Mouse (Mus musculus): ENCODE results near the gene Clasp1.

Gene Clasp1

DNA sequence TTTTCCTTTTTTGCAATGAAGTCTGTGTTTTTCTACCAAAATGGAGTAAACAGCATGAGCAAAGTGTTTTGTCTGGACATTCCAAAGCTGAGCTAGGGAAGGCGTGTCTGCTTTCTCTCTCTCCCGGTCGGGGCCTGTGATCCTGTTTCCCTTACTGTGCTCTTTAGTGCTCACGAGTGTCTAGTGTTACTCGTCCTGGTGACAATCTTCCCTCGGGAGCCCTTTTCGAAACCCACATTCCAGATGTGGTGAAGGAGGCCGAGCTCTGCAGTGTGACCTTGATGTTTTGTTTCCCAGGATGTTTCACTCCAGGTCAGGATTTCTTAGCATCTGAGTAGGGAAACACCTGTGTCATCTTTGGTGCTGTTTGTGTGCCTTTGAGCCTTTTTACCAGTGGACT lies 13.7 kb downstream of the Clasp1 start:
- in situ Hi-C loops (cut with MboI; ENCODE audit: low sequenced_read_pairs), result no loop called here

GRCm38 (mm10) chr1:118402966-118403365 lies 14.1 kb downstream of the Clasp1 start:
- in situ Hi-C loops (cut with MboI; ENCODE audit: low sequenced_read_pairs), result no loop called here

DNA sequence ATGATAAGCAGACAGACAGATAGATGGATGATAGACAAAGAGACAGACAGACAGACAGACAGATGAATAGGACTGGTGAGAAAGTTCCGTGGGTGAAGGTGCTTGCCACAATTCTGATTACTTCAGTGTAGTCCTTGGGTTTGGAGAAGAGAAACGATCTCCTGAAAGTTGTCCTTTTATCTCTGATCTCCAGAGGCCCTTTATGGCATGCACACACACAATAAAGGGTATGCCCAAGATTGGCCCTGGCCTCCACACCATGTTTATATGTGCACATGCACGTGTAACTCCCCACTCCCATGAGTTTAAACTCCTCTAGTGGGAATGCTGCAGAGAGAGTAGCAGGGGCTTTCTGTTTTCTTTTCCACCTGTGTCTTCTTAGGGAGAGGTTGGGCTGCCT lies 14.6 kb downstream of the Clasp1 start:
- in situ Hi-C loops (cut with MboI; ENCODE audit: low sequenced_read_pairs), result no loop called here

- in situ Hi-C loops (cut with MboI; ENCODE audit: low sequenced_read_pairs), result no loop called here
Observed at GRCm38 (mm10) chr1:118407586-118408250, 18.9 kb downstream of the Clasp1 start.

DNA sequence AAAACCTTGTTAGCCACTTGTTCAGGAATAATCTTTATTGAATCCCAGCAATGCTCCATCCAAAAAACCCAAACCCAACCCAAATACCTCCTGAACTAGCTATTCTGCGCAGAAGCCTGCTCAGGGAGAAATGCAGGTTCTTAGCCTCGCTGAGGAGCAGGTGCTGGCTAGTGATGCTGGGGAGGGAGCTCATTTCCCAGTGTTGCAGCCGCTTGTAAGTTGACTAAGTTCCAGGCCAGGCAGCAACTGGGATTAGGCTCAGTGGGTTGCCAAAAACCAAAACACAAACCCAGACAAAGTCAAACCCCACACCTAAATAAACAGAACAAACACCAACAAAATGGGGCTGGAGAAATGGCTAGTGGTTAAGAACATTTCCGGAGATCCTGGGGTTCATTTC lies 20.4 kb downstream of the Clasp1 start:
- in situ Hi-C loops (cut with MboI; ENCODE audit: low sequenced_read_pairs), result no loop called here

DNA sequence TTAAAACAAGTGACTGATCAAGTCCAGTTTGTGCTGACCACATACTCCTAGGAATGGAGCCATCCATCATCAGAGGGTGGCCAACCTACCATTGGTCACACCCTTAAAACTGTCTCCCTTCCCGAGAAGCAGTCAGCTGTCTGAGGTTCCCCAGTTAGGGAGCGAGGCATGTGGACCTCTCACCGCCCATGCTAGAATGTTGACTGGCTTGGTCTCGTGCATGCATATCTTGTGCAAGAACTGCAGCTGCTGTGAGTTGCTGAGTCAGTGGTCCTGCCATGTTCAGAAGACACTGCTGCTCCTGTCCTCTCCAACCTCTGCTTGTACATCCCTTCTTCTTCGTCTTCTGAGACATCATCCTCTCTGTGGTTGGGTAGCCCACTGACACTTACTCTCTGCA lies 22.0 kb downstream of the Clasp1 start:
- in situ Hi-C loops (cut with MboI; ENCODE audit: low sequenced_read_pairs), result no loop called here

DNA sequence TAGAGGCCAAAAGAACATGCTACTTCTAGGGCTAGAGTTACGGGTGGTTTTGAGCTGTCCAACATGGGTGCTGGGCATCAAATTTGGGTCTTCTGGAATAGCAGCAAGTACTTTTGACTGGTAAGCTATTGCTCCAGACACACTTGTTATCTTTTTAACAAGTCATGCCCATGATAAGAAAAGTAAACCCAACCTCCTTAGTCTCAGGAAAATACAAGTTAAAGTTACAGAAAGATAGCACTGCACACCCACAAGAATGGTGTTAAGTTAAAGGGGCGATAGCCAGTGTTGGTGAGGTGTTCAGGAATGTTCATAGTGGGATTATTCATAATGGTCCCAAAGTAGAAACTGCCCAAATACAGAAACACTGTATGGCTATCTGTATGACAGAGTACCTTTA lies 24.3 kb downstream of the Clasp1 start:
- in situ Hi-C loops (cut with MboI; ENCODE audit: low sequenced_read_pairs), result no loop called here

GRCm38 (mm10) chr1:118417047-118417730 lies 28.3 kb downstream of the Clasp1 start:
- in situ Hi-C loops (cut with MboI; ENCODE audit: low sequenced_read_pairs), result no loop called here

DNA sequence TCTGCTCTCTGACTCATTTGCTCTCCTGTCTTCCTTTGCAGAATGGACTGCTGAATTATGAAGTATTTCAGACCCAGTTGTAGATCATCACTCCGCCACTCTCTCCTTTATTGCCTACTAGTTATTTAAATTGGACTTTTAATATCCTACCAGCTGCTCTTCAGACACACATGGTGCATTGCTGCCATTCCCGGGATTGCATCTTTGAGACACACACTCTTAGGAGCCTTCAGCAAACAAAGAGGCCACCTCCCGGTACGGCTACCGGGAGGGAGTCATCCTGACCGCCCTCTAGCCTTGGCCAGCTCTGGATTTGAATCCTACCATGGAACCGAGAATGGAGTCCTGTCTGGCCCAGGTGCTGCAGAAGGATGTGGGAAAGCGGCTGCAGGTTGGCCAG lies 30.5 kb downstream of the Clasp1 start:
- in situ Hi-C loops (cut with MboI; ENCODE audit: low sequenced_read_pairs), result no loop called here

DNA sequence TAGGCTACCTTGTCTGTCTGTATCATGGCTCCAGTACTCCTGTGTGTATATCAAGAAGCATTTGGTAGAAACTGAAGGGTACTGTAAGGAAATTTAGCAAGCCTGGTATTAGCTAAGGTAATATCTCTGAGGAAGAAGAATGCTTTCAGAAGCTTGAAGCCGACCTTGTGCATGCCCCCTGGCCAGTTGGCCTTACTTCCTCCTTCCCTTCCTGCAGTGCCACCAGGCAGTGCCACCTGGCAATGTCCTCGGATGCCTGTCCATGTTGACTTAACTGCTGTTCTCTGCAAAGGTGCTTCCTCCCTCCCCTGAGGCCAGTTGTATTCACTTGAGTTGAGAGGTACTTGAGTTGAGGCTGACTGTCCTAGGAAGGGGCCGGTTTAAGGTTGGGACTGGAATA lies 32.3 kb downstream of the Clasp1 start:
- in situ Hi-C loops (cut with MboI; ENCODE audit: low sequenced_read_pairs), result no loop called here

GRCm38 (mm10) chr1:118422812-118423211 lies 34.0 kb downstream of the Clasp1 start:
- in situ Hi-C loops (cut with MboI; ENCODE audit: low sequenced_read_pairs), result no loop called here

DNA sequence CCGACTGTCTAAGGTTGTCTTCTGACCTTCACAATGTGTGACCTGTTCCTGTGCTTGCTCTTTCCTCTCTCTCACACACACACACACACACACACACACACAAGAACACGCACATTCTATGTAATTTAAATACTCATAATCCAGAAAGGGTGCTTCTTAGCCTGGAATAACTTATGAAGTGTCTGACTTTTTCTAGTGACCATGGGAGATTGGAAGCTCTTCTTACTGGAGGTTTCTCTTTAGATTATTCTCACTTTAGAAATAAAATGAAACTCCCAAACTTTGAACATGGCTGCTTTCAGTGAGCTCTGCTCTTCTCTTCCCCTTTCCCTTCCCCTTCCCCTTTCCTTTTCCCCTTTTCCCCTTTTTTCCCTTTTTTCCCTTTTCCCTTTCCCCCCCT lies 37.1 kb downstream of the Clasp1 start:
- in situ Hi-C loops (cut with MboI; ENCODE audit: low sequenced_read_pairs), result no loop called here

- in situ Hi-C loops (cut with MboI; ENCODE audit: low sequenced_read_pairs), result no loop called here
Observed at GRCm38 (mm10) chr1:118428354-118429084, 39.7 kb downstream of the Clasp1 start.

- in situ Hi-C loops (cut with MboI; ENCODE audit: low sequenced_read_pairs), result no loop called here
Observed at GRCm38 (mm10) chr1:118431548-118431947, 42.7 kb downstream of the Clasp1 start.

DNA sequence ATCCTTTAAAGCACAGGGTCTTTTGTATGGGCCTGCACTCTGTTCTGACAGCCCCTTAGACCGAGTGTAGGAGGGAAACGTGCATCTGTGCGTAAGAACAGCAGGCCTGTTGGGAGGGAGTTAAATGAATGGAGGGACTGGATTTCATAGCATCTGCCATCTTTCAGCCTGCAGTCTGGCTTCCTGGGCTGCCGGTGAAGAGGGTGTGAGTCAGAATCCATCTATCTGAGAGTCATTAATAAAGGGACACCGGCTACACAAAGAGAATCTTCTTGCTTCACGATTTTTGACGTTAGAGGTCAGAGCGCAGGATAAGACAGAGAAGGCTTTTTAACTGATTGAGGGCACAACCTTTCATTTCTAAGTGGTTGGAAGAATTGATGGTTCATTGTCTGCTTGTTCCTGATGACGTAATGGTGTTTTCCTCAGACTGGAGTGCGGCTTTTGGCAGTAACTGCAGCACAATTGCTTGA lies 46.2 kb downstream of the Clasp1 start:
- in situ Hi-C loops (cut with MboI; ENCODE audit: low sequenced_read_pairs), result no loop called here

GRCm38 (mm10) chr1:118437856-118438255 lies 49.0 kb downstream of the Clasp1 start:
- in situ Hi-C loops (cut with MboI; ENCODE audit: low sequenced_read_pairs), result no loop called here

- in situ Hi-C loops (cut with MboI; ENCODE audit: low sequenced_read_pairs), result no loop called here
Observed at GRCm38 (mm10) chr1:118438332-118438731, 49.5 kb downstream of the Clasp1 start.

DNA sequence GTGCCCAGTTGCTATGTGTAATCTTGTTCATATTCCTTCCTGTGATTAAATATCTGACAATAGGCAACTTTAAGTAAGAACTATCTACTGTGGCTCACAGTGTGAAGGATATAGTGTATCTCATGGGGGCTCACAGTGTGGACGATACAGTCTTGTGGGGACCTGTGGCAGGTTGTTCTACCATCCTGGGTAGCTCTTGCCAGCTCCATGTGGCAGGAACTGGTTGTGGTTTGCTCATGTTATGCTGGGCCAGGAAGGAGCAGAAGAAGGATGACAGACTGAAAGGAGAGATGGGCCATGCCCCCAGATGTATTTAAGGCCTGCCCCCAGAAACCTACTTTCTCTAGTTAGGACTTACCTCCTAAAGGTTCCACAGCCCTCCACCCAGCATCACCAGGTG lies 51.7 kb downstream of the Clasp1 start:
- in situ Hi-C loops (cut with MboI; ENCODE audit: low sequenced_read_pairs), result no loop called here

DNA sequence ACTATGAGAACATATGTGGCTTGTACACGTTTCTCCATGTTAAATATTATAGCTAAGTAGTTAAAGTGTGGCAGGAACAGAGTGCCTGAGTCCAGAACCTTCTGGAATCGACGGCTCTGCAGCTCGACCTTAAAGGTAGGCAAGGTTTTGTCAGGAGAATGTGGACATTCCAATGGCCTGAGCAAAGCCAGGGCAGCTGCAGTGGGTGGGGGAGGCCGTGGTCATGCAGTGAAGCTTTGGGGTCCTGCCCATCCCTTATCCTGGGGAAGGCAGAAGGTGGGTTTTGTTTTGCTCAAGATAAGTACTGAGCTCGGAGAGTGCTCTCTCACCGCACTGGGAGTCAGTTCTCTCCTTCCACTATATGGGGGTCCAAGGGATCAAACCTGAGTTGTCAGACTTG lies 55.6 kb downstream of the Clasp1 start:
- in situ Hi-C loops (cut with MboI; ENCODE audit: low sequenced_read_pairs), result no loop called here

- in situ Hi-C loops (cut with MboI; ENCODE audit: low sequenced_read_pairs), result no loop called here
Observed at GRCm38 (mm10) chr1:118444988-118445387, 56.1 kb downstream of the Clasp1 start.

DNA sequence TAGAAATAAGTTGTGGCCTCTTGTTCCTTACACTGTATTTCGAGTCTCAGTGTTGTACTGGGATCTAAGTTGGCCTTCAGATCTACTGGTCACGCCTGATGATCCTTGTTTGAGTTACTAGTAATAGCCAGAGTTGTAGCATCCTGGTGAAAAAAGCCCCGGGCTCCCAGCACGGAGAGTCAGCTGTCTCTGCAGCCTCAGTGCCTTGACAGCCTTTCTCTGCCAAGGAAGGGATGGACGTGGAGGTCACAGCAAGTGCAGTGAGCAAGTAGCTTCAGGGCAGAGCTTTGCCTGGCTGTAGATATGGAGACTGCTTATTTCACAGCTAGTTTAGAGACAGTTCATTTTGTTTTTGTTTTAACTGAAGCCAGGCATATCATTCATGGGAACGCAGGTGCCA lies 56.6 kb downstream of the Clasp1 start:
- in situ Hi-C loops (cut with MboI; ENCODE audit: low sequenced_read_pairs), result no loop called here

DNA sequence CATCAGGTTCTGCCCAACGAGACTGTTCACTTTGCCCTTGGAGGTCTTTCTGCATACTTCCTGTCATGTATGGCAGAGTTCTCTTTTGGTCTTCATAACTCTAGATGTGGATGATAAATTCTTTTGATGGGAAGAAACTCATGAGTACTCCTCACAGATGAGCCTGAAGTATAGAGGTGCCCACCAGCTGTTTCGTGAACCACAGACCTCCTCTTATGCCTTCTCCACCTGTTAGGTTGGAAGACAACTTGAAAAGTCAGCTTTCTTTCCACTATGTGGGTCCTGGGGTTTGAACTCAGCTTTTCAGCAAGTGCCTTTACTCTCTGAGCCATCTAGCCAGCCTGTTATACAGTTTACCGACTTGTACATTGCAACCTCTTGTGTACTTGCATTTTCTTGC lies 57.1 kb downstream of the Clasp1 start:
- in situ Hi-C loops (cut with MboI; ENCODE audit: low sequenced_read_pairs), result no loop called here

All from CH12F3 (cell line).